Mouse (Mus musculus) hindbrain, postnatal 0 days (tissue): ENCODE measurements at regions not wholly inside any gene's neighbourhood (a gene's known extent, or its start where the extent isn't known, plus 50 kb on each side); places are given as distances from the start of the nearest gene placed in this dataset.

ENCODE experiments used
- ATAC-seq: fragments of 200-750 bp; cut with Nextera tagmentation; 2 replicates; pipeline ENCODE4 v1.8.0; 2017; ENCODE audit warnings: mild to moderate bottlenecking, moderate TSS enrichment, moderate library complexity
- DNase-seq: peaks from one replicate; pipeline ENCODE4 v3.0.0-alpha.2; 2015; ENCODE audit warnings: low spot score
- H3K27ac ChIP-seq: fragments of 300-500 bp; sonication (generic); 2 replicates; pipeline ENCODE4 v1.5.1; 2014; ENCODE audit warnings: mild to moderate bottlenecking
- H3K27me3 ChIP-seq: fragments of 300-500 bp; sonication (generic); 2 replicates; pipeline ENCODE4 v1.6.1; 2014; ENCODE audit warnings: low read length, mixed read lengths; ENCODE audit not compliant: insufficient read depth
- H3K36me3 ChIP-seq: fragments of 300-500 bp; sonication (generic); 2 replicates; pipeline ENCODE4 v1.6.1; 2014; ENCODE audit warnings: low read length, mixed read lengths; ENCODE audit not compliant: insufficient read depth
- H3K4me1 ChIP-seq: fragments of 300-500 bp; sonication (generic); 2 replicates; pipeline ENCODE4 v1.6.1; 2014; ENCODE audit warnings: antibody characterized with exemption, low read length, mixed read lengths; ENCODE audit not compliant: insufficient read depth
- H3K4me2 ChIP-seq: fragments of 300-500 bp; sonication (generic); 2 replicates; pipeline ENCODE4 v1.6.1; 2014; ENCODE audit warnings: low read depth, mild to moderate bottlenecking, low read length, moderate library complexity, mixed read lengths
- H3K4me3 ChIP-seq: fragments of 300-500 bp; sonication (generic); 2 replicates; pipeline ENCODE4 v1.5.1; 2014; ENCODE audit warnings: low read length
- H3K9ac ChIP-seq: fragments of 300-500 bp; sonication (generic); replicated peaks from 2 replicates; pipeline ENCODE4 v1.6.1; 2014; ENCODE audit warnings: mild to moderate bottlenecking, low read length, moderate library complexity, mixed read lengths
- H3K9me3 ChIP-seq: fragments of 300-500 bp; sonication (generic); 2 replicates; pipeline ENCODE4 v1.6.1; 2016; ENCODE audit warnings: low read length, mixed read lengths
- CTCF ChIP-seq: IDR thresholded peaks from 2 replicates; pipeline ENCODE4 v1.5.1; 2016; ENCODE audit warnings: antibody characterized with exemption, control low read depth, low read depth
- WGBS: fragments of 180-500 bp; shearing (Covaris S2); extraction: QIAGEN DNeasy Blood & Tissue Kit; methylation state at CpG from one replicate; pipeline ENCODE4 v1.1.7; 2014; 5-methylcytosine and 5-hydroxymethylcytosine counted together

DNA sequence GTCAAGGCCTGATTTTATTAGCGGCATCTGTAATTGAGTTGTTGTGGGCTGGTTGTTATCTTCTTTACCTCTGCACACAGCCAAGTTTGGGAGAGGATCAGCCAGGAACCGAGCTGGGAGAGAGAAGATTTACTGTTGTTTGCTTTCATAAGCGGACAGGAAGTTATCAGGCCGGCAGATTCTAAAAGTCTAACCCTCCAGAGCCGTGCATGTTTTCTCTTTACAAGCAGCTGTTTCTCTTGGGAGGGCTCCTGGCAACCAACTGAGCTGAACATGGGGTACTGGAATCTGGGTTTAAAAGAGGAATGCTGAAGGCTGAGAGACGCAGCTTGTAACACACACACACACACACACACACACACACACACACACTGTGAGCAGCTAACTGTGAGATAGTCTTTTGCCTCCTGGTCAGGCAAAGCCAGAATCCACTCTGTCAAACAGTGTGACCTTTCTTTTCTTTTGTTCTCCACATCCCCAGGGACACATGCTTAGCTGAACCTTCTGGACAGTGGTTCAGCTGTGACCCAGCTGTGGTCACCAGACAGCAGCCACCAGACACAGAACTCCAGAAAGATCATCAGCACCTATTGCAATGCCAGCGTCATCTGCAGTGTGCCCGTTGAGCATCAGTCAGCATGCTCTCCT, 82.5 kb upstream of the Sash1 start:
- TF ChIP-seq CTCF, result no peak
- no peaks in the 10 kb centered on the region for H3K27me3 ChIP-seq
- no peaks in the 10 kb centered on the region for H3K36me3 ChIP-seq
- no peak overlapping the region for H3K9ac ChIP-seq
- H3K9me3 ChIP-seq, result no peaks in the 10 kb centered on the region
- WGBS, result 32% methylated on average over 8 of the region's 8 CpGs
- peaks cover 8% of the 10 kb centered on the region for H3K4me1 ChIP-seq
- no peak overlapping the region for H3K4me2 ChIP-seq
- H3K4me3 ChIP-seq, result no peak overlapping the region
- ATAC-seq (peak; percentile 34; the same call in 1 of the 2 replicates), DNase-seq (peak; percentile 45)
- H3K27ac ChIP-seq, result 0 out of 2 replicates have a peak overlapping the region, but pooled peaks have one; percentile 26

DNA sequence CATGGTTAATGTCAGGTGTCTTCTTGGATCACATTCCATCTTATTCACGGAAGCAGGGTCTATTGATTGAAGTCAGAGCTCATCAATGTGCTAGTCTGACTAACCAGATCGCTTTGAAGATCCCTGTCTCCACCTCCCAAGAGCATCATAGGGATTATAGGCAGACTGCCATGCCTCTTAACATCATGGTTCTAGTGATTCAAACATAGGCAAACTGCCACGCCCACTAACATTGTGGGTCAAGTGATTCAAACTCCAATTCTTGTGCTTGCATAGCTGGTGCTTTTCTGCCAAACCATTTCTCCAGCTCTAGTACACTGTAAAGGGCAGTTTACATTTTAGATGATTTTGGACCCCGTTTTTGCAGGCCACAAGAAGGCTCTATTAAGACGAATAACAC, 77.1 kb upstream of the Sash1 start:
- H3K4me3 ChIP-seq, result no peak overlapping the region
- ATAC-seq (no peak), DNase-seq (no peak)
- TF ChIP-seq CTCF, result no peak
- no peak overlapping the region for H3K27ac ChIP-seq
- H3K4me1 ChIP-seq, result peaks cover under 1% of the 10 kb centered on the region; the same call in 1 of the 2 replicates
- no peaks in the 10 kb centered on the region for H3K36me3 ChIP-seq
- WGBS, result 84% methylated on average over 5 of the region's 5 CpGs
- no peaks in the 10 kb centered on the region for H3K27me3 ChIP-seq
- H3K4me2 ChIP-seq, result no peak overlapping the region
- no peaks in the 10 kb centered on the region for H3K9me3 ChIP-seq
- no peak overlapping the region for H3K9ac ChIP-seq

DNA sequence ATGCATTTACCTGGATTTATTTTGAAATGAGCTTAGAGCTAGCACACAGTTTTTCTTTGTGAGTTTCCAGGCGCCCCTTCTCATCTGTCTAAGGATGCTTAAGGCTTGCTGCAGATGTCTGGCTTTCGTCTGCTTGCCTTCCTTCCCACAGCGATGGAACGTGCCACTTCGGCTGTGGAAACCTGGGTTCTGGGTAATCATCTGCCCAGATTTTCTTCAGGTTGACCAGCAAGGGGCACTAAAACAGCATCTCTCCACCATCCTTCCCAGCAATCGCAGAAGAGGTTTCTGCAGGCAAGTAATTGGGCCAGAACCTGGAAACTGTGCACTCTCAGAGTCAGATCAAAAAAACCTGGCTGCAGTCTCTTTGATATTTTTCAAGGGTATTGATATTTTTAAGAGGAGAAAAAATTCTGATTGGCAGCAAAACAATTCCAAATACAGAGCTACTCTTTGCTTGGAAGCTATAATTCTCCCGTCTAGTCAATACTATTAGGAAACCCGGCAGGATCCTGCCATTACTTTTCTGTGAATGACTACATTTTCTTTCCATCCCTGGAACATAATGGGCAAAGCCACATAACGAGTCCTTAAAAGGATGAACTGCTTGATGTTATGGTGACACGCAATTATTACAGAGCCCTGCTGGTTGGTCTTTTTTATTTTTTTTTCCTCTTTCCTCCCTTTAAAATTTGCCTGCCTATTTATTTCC, 75.2 kb upstream of the Sash1 start:
- TF ChIP-seq CTCF, result peak; percentile 53
- H3K4me1 ChIP-seq, result no peaks in the 10 kb centered on the region
- 57% methylated on average over 10 of the region's 10 CpGs for WGBS
- no peak overlapping the region for H3K9ac ChIP-seq
- no peaks in the 10 kb centered on the region for H3K36me3 ChIP-seq
- no peak overlapping the region for H3K4me3 ChIP-seq
- H3K27me3 ChIP-seq, result no peaks in the 10 kb centered on the region
- H3K4me2 ChIP-seq, result no peak overlapping the region
- no peak overlapping the region for H3K27ac ChIP-seq
- no peak for ATAC-seq
- peak; percentile 57 for DNase-seq
- H3K9me3 ChIP-seq, result no peaks in the 10 kb centered on the region

DNA sequence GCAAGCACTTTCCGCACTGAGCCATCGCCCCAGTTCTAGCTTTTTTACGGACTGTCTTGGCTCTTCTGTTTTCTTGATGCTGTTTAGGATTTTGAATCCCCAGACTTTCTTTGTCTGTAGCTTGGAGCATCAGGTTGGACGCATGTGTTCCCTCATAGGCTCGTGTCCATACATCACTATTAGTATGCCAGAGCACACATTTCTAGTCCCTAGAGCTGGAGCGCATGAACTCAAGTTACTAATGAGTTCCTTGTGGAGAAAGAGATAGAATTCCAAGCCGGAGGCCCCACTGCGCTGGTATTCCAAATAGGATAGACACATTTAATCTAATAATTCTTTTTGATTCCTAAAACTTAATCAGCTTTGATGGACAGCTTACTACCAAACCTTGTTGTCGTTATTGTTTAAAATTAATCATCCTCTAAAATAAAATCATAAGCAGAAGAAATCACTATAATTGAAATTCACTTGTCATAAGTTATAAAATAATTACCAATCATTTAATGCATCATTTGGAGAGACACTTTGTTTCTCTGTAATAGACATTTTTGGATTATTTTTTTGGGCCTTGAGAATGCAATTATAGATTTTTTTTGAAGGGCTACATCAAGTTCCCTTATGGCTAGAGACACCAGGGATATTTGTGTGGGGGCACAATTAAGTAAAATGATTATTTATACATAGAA, 74.5 kb upstream of the Sash1 start:
- H3K4me3 ChIP-seq, result no peak overlapping the region
- H3K9me3 ChIP-seq, result no peaks in the 10 kb centered on the region
- TF ChIP-seq CTCF, result no peak
- ATAC-seq (no peak), DNase-seq (no peak)
- H3K27me3 ChIP-seq, result no peaks in the 10 kb centered on the region
- H3K27ac ChIP-seq, result no peak overlapping the region
- H3K9ac ChIP-seq, result no peak overlapping the region
- 77% methylated on average over 9 of the region's 9 CpGs for WGBS
- no peak overlapping the region for H3K4me2 ChIP-seq
- H3K36me3 ChIP-seq, result no peaks in the 10 kb centered on the region
- H3K4me1 ChIP-seq, result no peaks in the 10 kb centered on the region

DNA sequence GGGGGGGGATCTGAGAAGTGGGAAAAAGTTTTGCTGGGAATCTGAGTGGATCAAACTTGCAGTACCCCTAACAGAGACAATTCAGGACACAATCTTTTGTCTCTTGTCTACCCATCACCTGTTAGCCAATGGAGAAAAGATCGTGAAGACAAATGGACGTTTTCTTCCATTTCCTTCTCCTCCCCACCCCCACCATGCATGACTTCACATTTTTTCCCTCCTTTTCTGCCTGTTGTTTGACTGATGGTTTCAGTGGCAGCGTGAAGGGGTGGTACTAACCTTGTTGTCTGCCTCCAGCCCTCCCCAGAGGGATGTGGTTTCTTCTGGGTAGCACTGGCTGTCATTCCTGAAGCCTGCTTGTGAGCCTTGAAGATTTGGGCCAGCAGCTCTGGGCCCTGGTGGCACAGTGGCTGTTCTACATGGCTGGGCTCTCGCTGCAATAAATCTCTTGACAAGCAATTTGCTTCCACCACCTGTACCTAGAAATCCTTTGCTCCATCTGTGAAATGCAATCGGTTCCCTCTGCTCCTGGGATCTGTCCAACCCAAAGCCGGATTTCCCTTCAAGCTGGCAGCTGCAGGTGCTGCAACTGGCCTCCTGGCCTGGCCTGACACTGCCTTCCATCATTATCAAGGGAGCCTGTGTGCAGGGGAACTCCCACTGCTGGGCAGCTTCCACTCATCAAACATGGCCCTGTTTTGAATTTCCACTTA, 69.8 kb upstream of the Sash1 start:
- Histone ChIP-seq H3K9me3 (no peaks in the 10 kb centered on the region), H3K27me3 (no peaks in the 10 kb centered on the region), H3K36me3 (no peaks in the 10 kb centered on the region), H3K27ac (peak overlapping the region; percentile 56), H3K4me1 (no peaks in the 10 kb centered on the region), H3K4me3 (no peak overlapping the region), H3K9ac (no peak overlapping the region), H3K4me2 (no peak overlapping the region)
- ATAC-seq (peak; percentile 75), DNase-seq (peak; percentile 64)
- 36% methylated on average over 6 of the region's 6 CpGs for WGBS
- TF ChIP-seq CTCF, result no peak

DNA sequence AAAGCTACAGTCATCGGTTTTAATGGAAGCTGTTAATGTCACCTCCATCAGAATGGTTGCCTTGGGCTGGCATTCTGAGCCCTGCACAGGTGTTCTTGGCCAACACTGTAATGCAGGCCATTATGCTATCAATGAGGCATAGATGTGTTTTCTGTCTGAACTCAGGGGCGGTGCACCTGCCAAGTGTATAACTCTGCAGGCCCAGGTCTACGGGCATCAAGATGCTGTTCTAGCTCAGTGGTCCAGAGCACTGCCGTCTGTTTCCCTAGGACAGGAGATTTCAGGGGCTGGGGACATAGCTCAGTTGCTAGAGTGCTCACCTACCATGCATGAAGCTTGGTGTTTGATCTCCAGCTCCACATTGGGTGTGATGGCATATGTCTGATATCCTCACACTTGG, 68.1 kb upstream of the Sash1 start:
- no peak overlapping the region for H3K9ac ChIP-seq
- no peaks in the 10 kb centered on the region for H3K9me3 ChIP-seq
- no peak for TF ChIP-seq CTCF
- no peak for ATAC-seq
- no peak for DNase-seq
- no peaks in the 10 kb centered on the region for H3K27me3 ChIP-seq
- H3K27ac ChIP-seq, result no peak overlapping the region
- 78% methylated on average over 4 of the region's 4 CpGs for WGBS
- no peak overlapping the region for H3K4me3 ChIP-seq
- no peaks in the 10 kb centered on the region for H3K36me3 ChIP-seq
- H3K4me1 ChIP-seq, result 0 out of 2 replicates have a peak, but pooled peaks cover 3% of the 10 kb centered on the region
- H3K4me2 ChIP-seq, result no peak overlapping the region
